Mouse (Mus musculus): ENCODE measurements around the gene Arhgef2. TPM values are rescaled to one million over a fixed set of nuclear protein-coding genes. Genes with fewer than 3 reads are reported as not detected.

Arhgef2 gene
- polyA plus RNA-seq, 1 experiment from 2014 or later = 134 TPM

Other genes starting within 250 kb of the Arhgef2 start
- gene Paqr6, start 241.4 kb upstream of the Arhgef2 start, polyA plus RNA-seq (2014; fragmentation: Nextera tagmentation; extraction: Ambion mirVana) = 0.63 and 1.6 TPM in 2 replicates
- not detected in 2 replicates for gene Bglap3, start 233.2 kb upstream of the Arhgef2 start, polyA plus RNA-seq (2014; fragmentation: Nextera tagmentation; extraction: Ambion mirVana)
- gene Bglap2, start 227.3 kb upstream of the Arhgef2 start, polyA plus RNA-seq (2014; fragmentation: Nextera tagmentation; extraction: Ambion mirVana) = not detected in 2 replicates
- 0.66 TPM in 1 of 2 replicates, not detected in the other for gene Bglap, start 221.5 kb upstream of the Arhgef2 start, polyA plus RNA-seq (2014; fragmentation: Nextera tagmentation; extraction: Ambion mirVana)
- 24.9 and 28.3 TPM in 2 replicates for gene Pmf1, start 195.6 kb upstream of the Arhgef2 start, polyA plus RNA-seq (2014; fragmentation: Nextera tagmentation; extraction: Ambion mirVana)
- 34.1 and 38.0 TPM in 2 replicates for gene Slc25a44, start 180.8 kb upstream of the Arhgef2 start, polyA plus RNA-seq (2014; fragmentation: Nextera tagmentation; extraction: Ambion mirVana)
- 28.8 and 32.1 TPM in 2 replicates for gene Sema4a, start 144.8 kb upstream of the Arhgef2 start, polyA plus RNA-seq (2014; fragmentation: Nextera tagmentation; extraction: Ambion mirVana)
- gene Lmna, start 96.0 kb upstream of the Arhgef2 start, polyA plus RNA-seq (2014; fragmentation: Nextera tagmentation; extraction: Ambion mirVana) = 31.0 and 34.3 TPM in 2 replicates
- 50.8 and 51.8 TPM in 2 replicates for gene Mex3a, start 73.6 kb upstream of the Arhgef2 start, polyA plus RNA-seq (2014; fragmentation: Nextera tagmentation; extraction: Ambion mirVana)
- not detected in 2 replicates for gene Rab25, start 57.7 kb upstream of the Arhgef2 start, polyA plus RNA-seq (2014; fragmentation: Nextera tagmentation; extraction: Ambion mirVana)
- 93.4 and 154 TPM in 2 replicates for gene Lamtor2, start 52.9 kb upstream of the Arhgef2 start, polyA plus RNA-seq (2014; fragmentation: Nextera tagmentation; extraction: Ambion mirVana)
- 42.4 and 47.8 TPM in 2 replicates for gene Ubqln4, start 52.2 kb upstream of the Arhgef2 start, polyA plus RNA-seq (2014; fragmentation: Nextera tagmentation; extraction: Ambion mirVana)
- 110 and 114 TPM in 2 replicates for gene Ssr2, start 30.1 kb upstream of the Arhgef2 start, polyA plus RNA-seq (2014; fragmentation: Nextera tagmentation; extraction: Ambion mirVana)
- not detected in 2 replicates for gene Rxfp4, start 47.2 kb downstream of the Arhgef2 start, polyA plus RNA-seq (2014; fragmentation: Nextera tagmentation; extraction: Ambion mirVana)
- gene Khdc4, start 79.8 kb downstream of the Arhgef2 start, polyA plus RNA-seq (2014; fragmentation: Nextera tagmentation; extraction: Ambion mirVana) = 68.2 and 91.0 TPM in 2 replicates
- gene Rit1, start 110.9 kb downstream of the Arhgef2 start, polyA plus RNA-seq (2014; fragmentation: Nextera tagmentation; extraction: Ambion mirVana) = 56.5 and 57.4 TPM in 2 replicates
- gene Syt11, start 169.2 kb downstream of the Arhgef2 start, polyA plus RNA-seq (2014; fragmentation: Nextera tagmentation; extraction: Ambion mirVana) = 169 and 199 TPM in 2 replicates
- 14.4 and 18.3 TPM in 2 replicates for gene Gon4l, start 229.3 kb downstream of the Arhgef2 start, polyA plus RNA-seq (2014; fragmentation: Nextera tagmentation; extraction: Ambion mirVana)